Mouse (Mus musculus) layer of hippocampus, postnatal 36 days (tissue): ENCODE data around the gene Ebf3. TPM values are rescaled to one million over a fixed set of nuclear protein-coding genes. Genes with fewer than 3 reads are reported as not detected.

Source experiments
- DNase-seq, 2 experiments: peaks; one replicate each; pipeline ENCODE4 v3.0.0; 2022
- total RNA-seq, 2 experiments: library from RNA; stranded (reverse); gene quantifications; 2 replicates each; pipeline ENCODE4 v1.2.3; 2021

The Ebf3 gene
- total RNA-seq, 2 experiments from 2014 or later, result 0.38 to 0.60 TPM

DNA sequence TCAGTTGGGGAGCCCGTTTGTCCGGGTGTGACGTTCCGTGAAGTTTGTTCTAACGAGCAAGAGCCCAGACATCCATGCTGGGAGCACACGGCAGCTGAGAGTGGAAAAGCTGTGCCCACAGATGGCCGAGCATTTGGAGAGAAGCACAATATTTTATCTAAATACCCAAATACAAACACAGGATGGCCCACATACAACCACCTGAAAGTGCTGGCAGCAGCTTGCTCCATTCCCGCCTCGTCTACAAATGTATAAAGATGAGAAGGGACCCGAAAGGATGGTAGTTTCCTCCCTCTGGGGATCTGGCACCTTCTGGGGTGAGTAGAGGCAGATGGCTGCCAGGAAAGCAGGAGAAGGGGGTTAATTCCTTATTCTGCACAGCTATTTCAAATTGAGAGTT, 42.0 kb downstream of the Ebf3 start:
- peak; percentile 29 to 34 for DNase-seq

DNA sequence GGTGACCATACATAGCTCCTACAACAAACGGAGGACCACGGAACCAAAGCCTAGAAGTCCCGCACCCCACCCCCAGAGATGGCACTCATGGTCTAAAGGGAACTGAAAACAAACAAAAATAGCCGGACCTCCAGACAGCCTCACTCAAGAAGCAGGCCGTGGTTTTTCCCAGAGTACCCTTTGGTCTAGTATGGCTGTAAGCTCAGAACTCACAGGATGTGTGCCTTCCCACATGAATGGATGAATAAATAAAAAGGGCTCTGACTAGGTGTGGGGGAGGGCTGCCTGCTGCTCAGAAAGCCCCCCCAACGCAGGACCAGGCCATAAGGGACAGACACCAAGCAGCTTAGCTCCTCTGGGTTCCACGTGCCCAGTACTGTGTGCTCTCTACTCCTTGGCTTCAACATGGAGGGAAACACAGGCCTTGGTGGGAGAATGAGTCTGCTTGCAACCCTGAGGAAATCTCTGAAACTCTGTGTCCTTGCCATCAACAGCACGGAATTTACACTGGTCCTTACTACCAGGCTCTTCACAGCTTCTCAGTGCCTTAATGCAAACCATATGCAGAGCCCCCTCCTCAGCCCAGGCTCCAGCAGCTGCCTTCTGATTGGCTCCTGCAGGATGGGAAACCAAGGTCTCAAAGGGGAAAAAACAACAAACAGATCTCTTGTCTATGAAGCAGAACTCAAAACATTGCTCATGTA, 45.6 kb downstream of the Ebf3 start:
- no peak for DNase-seq

DNA sequence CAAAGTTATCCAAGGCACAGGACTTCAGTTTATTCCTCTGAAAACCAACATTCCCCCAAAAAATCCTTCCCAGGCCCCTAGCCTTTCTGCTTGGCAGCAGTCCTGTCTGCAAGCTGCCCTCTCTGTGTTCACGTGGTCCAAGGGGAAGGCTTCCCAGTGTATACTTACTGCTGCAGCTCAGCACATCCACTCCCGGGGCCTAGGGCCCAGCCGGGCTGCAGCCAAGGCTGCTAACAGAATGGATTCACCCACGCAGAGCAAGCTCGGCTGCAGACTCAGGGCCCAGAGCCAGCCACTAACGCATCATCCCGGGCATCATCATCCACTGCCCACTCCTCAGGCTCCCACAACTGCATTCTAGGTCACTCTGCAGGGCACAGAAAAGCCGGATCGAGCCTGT, 46.8 kb downstream of the Ebf3 start:
- no peak for DNase-seq

DNA sequence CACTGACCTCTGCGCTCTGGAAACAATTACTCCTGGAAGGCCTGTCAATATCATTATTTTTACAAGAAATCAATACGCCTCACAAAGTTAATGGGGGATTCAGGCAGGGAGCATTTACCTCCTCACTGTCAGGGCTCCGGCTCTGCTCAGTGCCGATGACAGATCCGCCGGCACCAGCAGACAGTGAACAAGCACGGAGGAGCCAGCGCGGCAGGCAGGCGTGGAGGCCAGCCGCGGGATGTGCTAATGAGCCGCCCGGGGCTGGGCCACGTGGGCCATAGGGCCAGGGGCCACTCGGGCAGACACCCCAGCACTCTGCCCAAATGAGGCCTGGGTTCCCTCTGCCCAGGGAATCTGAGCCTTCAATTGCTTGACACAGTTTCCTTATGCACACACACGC, 47.7 kb downstream of the Ebf3 start:
- no peak for DNase-seq

DNA sequence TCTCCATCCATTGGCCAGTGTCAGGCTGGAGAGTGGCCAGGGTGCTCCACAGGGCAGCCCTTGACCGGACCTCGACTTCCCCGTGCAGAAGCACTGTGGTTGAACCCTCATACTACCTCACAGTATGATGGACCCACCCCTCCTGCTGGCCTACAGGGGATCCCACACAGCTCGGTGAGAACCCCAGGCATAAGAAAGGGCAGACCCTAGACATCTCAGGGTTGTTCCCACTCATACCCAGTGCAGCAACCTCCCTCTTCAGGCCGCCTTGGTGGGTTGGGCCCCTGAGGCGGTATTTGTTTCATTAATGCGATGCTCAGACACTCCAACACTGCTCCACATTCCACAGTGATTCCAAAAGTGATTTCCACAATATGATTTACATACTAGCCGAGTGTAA, 51.9 kb downstream of the Ebf3 start:
- no peak for DNase-seq

DNA sequence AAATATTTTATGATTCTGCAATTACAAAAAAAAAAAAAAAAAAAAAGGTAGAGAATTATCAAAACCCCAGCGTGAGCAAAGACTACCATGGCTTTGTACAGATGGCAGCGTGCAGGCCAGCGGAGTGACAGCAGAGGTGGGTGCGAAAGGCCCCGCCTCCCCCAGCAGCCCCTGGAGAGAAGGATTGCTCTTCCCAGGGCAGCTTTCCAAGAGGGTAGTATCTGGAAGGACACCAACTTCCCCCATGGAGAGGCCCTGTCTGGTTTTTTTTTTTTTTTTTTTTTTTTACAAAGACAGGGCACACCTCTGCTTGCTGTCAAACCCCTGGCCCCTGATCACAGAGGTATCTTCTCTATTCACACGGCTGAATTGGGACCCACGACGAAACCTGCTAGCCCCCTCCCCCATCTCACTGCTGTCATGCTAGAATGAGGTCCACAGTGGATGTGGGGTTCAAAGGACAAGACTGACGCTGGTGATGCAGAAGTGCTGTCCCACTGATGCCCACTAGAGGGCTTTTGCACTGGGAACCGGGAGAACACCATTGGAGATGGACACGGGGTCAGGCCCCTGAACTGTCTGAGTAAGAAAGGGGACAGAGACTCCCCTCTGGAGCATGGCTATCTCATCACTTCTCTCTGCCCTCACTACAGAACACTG, 67.9 kb downstream of the Ebf3 start:
- no peak for DNase-seq

DNA sequence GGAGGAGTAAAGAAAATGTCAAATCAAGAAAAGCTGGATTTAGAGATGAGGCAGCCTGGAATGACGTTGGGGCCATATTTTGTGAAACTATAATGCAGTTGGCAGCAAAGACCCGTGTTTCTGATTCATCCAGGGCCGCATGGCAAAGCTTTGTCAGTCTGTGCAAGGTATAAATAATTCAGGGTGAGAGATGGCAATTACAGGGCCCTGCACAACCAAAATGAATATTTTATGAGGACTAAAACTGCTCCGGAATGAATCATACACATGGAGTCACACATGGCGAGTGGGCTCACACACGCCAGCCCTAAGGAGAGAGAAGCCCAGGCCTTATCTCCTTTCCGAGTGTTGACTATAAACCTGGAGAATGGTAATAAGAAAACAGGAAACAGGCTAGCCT, 69.4 kb downstream of the Ebf3 start:
- DNase-seq, result no peak

DNA sequence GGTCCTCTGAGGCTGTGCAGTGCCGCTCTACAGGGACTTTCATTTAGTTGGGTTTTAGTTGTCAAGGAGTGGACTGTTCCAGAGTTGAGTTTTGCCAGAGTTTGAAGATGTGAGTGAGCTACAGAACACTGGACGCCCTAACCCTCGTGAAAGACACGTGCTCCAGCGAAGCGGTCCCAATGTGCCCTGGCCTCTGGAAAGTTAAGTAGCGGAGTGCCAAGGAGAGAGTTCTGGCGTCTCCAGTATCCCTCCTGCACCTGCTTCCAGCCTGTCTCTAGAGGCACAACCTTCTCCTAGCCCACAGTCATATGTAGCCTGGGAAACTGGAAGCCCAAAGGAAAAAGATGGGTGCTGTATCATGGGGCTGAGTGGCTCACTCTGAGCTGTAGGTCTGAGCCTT, 73.8 kb downstream of the Ebf3 start:
- no peak for DNase-seq

DNA sequence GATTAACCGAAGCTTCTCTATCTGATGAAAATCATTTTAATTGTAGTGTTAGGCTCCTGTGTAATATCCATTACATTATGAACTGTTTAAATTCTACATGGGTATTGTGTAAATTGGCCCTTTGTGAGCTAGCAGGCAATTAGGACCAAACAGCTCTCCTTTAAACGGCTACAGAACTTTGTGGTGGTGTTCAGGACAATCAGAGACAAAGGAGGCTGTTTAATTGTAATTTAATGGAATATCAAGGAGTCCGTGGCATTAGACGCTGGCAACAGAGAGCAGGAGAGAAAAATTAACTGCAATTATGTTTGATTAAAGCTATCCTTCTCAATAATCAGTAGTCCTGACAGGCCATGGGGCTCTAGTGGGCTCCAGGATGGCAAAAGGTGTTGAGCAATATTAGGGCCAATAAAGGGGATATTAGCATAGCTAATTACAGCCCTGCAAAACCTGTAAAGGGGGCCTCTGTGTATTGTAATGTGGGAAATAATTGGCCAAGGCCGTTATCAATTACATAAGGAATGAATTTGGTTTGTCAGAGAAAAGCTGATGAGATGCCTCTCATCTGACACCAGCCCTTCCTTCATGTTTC, 74.6 kb downstream of the Ebf3 start:
- DNase-seq, result no peak

DNA sequence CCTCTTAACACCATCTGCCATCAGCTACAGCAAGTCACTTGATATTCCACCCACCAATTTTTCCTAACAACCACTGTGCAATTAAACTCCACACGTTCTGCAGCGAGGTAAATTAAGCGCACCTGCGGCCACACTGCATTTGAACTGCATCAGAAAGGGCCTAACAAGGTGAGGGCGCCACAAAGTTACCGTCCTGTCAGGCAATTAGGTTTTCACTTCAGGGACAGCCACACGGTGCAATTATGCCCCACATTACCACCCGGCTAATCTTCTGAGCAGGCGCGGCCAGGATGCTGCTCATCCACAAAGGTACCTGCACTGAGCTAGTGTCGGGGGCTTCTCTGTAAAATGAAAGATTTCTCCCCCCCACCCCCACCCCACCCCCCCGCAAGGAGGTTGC, 76.8 kb downstream of the Ebf3 start:
- no peak for DNase-seq

DNA sequence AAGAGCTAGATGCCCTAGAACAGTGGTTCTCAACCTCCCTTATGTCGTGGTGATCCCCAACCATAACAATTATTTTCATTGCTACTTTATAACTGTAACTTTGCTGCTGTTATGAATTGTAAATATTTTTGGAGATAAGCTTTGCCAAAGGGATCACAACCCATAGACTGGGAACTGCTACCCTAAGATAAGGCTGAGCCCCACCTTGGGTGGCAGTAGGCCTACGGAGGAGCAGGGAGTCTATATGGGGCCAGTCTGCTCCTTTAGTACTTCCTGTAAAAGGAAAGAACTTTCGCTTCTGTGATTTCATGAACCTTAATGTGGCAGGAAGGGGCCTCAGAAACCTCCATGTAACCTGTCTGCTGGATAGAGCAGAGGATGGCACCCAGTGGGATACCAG, 90.4 kb downstream of the Ebf3 start:
- no peak for DNase-seq

DNA sequence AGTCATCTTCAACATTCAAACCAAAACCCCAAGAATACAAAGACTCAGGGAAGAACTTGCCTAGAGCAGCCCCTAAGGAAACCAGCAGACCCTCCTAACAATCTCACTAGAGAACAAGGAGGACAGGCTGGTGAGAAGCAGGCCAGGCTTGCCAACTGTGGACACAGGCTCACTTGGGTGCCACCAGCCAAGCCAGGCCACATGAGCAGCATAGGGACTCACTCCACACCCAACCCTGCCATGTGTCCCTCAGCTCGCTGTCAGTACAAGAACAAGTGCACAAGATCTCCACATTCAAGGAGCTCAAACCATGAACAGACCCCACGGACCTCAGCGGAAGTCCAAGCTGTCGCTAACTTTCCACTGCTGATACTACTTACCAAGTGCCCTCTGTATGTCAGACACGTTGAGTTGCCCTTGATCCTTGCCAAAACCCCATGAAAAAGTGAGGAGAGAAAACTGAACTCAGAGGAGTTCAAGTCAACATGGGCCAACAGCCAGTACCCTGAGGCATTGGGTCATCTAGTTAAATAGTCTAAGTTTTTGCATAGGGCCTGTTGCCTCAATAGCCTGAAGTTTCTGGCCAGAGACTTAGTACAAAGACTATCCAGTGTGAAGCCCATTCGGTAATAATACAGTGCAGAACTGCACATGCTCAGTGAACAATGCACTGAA, 91.3 kb downstream of the Ebf3 start:
- no peak for DNase-seq

DNA sequence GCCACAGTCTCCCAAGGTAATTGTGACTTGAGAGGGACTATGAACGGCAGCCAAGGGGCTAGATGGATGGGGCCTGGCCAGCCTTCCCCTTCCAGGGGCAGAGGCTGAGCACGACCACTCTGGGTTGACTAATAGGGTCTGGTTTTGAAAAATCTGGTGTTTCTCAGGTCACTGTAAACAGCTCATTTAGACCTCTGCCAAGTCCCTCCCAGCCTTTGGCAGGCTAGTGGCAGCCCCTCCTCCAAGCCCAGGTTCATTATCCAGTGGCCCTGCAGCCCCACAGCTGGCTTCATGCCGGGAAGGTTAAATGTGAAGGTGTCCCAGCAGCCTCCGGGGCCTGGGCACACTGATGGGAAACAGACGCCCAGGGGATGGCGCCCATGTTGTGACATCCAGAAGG, 92.6 kb downstream of the Ebf3 start:
- no peak for DNase-seq

DNA sequence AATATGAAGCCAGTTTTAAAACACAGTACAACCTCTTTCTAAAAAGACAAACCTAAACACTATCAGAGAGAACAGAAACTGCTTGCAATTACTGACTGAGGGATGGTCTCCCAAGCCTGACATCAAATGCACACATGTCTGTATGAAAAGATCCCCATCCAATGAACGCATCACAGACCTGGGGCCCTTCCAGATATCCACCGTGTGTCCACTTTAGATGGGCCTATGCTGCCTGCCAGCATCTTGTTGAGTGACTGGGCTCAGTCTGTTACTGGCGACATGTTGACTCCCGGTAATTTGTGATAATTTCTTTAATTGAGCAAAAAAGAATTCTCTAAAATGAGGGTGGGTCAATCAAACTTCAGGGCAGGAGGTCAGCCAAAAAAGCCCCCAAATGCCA, 93.8 kb downstream of the Ebf3 start:
- DNase-seq, result no peak

DNA sequence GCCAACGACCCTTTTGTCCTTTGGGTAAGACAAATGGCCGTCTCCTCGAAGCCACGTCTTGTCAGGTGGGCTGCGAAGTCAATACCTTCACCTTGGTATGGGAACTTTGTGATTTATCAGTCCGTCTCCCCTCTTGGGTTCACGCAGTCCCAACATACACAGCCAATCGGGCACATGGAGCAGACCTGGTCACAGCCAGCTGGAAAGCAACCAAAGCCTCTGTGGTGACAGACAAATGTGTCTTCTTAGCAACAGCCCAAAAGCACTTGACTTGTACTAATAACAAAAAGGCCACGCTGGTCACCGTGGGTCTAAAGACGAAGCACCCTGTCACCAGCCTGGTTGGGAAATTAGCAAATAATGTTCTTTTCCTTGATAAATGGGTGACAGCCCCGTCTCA, 95.5 kb downstream of the Ebf3 start:
- no peak for DNase-seq

DNA sequence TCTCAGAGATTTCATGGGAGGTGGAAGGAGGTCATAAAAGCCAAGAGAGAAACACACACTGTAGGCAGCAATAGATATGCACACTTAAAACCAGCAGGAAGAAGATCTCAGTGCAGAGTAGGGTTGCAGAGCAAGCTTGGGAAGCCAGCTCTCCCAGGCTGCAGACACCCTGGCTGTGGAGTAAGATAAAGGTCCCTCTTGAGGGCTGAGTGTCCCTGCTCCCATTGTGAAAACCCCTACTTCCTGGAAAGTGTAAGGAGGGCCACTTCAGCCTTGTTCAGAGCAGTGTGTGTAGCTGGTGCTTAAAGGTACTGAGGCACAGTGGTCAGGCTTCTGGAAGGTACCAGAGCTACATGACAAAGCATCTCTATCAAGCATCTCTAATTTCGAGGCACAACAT, 100.8 kb downstream of the Ebf3 start:
- DNase-seq, result no peak

DNA sequence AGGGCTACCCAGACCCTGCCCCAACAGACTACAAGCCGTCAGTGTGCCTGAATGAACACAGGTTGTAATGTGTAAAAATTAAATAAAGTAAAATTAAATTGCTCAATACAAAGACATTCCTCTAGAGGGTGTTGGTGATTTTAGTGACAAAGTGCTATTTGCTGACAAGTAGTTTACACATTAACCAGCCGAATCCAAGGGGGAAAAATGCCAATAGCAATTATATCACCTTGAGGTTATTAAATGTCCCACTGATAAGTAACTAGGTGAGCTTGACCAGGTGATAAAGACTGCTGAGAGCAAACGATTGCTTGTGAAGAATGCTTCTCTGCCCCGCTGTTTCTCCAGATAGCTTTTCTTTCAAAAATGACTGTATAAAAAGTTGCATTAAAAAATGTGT, 102.9 kb downstream of the Ebf3 start:
- DNase-seq, result no peak

DNA sequence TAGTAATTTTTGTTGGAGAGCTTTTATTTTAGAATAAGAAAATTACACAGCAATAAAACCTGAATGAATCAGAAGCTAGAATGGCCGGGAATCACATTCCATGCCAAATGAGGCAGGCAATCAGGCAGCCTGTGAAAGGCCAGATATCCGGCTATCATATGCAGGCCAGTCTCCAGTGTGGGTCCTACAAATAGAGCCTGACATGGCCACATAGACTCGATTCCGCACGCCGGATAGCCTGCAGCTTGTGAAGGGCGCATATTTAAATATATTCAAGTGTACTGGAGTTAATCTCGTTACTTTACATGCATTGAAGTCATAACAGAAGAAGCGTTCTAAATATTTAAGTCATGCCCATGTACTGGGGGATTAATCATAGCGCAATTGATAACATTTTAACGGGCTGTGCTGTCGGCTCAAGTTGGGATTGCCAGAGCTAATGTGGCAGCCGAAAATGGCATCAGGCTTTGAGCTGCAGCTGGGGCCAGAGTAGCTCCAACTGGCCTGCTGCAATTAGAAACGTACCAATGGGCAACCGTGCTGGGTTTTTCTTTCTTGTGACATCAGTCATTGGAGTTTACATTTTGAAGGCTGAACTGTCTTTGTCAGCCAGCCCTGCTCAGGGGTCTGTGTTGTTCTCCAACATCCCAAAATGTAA, 104.4 kb downstream of the Ebf3 start:
- DNase-seq, result no peak

DNA sequence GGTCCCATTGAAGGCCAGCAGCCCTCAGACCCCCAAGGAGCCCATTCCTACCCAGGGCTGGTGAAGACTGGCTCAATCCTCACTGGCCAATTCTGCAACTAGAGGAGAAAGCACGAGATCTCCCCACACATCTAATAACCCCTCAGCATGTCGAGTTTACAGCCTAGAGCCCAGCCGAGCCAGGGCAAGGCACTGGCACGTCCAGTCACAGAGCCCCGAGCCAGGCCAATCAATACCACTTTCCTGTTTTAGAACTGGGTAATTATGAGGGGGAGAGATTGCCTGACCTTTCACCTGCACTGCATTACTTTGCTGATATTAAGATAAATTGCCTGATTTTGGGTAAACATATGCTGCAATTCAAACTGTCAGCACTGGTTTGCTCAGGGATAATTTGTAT, 105.7 kb downstream of the Ebf3 start:
- DNase-seq, result no peak

DNA sequence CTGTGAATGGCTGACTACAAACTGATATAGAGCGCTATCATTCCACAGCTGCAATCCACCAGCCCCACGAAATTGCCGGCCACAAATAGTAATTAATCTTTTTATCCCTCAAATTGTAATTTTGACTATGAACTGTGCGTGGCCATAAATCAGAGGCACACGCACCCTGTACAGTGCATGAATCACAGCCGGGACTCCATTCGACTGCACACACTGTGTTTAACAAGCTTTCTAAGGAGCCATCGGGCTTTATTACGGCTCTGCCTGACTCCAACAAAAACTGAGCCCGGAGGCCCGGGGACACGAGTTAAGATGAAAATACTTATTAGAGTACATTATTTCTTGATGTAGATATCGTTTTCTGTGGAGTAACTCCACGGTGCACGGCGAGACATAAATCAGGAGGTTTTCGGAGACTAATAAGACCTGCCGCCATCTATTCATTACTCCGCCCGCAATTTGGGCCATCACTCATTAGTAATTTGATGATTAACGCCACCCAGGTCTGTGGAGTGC, 107.4 kb downstream of the Ebf3 start:
- DNase-seq, result no peak

DNA sequence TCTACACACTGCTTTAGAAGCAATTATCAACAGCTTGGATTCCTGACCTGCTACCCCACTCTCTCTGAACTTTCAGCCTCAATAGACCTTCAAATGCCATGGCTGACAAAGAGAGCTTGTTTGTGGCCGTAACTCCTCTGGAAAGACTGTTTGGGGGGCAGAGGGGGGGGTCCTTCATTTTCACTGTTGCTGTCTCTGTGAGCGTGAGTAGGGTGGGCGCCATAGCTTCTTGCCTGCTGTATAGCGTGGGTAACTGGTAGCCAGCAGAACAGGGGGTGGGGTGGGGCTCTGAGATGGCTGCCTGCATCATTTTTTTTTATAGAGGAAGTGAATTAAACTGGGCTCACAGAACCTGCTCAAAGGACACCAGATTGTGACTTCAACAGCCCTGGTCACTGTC, 114.7 kb downstream of the Ebf3 start:
- DNase-seq, result no peak

DNA sequence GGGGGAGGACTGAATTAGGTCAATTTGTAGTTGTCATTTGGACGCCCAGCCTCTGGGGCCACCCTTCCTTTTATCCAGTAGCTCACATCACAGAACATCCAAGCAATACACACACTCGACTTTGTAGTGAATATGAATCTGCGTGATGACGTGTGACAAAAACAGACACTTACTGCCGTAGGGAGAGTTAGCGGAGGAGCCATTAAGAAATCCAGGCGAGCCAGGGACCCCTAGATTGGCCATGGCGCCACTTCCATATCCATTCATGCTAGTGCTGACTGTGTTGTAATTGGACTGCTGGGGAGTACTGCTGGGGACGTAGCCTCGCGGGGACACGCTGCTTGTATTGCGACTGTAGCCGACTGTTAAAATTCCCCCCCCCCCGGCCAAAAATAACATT, 115.3 kb downstream of the Ebf3 start:
- DNase-seq, result no peak
